Mouse (Mus musculus) brain, adult 2 months (tissue): ENCODE measurements at regions not wholly inside any gene's neighbourhood (a gene's known extent, or its start where the extent isn't known, plus 50 kb on each side); places are given as distances from the start of the nearest gene placed in this dataset.

Source experiments
- DNase-seq: peaks from one replicate; pipeline ENCODE4 v3.0.0; 2011; ENCODE audit warnings: low read depth, low spot score

GRCm38 (mm10) chr2:167821186-167821585, 110.7 kb upstream of the Ptpn1 start:
- no peak for DNase-seq

DNA sequence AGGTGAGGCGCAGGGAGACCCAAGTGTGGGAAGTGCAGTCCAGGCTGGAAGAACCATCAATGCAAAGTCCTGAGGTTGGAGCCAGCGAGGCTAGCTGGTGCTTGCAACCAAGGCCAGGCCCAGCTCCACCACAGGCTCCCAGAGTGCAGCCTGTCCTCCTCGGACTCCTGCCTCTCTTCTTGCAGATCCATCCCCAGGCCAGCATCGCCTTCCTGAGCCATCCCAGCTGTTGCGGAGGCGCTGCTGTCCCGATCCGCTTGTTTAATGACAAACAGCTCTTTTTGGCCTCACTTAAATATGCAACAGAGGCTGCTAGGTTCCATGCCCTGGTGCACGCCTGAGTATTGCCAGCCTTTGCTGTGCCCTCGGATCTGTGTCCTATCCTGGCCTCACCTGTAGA, 113.1 kb upstream of the Ptpn1 start:
- DNase-seq, result no peak

DNA sequence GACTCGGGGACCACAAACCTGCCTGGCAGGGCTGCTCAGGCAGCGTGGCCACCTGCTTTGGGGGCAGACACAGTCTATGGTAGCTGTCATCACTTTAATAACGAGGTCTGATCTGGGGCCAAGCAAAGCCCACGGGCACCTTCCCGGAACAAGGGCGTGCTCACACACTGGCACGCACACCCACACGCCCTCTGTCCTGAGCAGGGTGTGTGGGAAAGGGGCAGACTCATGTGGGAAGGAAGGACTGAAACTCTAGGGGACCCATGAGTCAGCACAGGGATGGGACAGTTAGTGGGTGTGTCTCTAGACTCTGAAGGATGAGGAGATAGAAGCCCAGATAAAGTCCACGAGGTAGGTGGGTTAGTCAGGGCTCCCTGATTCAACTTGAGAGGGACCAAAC, 114.8 kb upstream of the Ptpn1 start:
- DNase-seq, result peak; percentile 33

GRCm38 (mm10) chr2:167815123-167815522, 116.7 kb upstream of the Ptpn1 start:
- no peak for DNase-seq

- no peak for DNase-seq
Measured at GRCm38 (mm10) chr2:167809256-167809655, 119.6 kb upstream of the Tmem189 start.

- DNase-seq, result no peak
Measured at GRCm38 (mm10) chr2:167805629-167806304, 116.1 kb upstream of the Tmem189 start.

DNA sequence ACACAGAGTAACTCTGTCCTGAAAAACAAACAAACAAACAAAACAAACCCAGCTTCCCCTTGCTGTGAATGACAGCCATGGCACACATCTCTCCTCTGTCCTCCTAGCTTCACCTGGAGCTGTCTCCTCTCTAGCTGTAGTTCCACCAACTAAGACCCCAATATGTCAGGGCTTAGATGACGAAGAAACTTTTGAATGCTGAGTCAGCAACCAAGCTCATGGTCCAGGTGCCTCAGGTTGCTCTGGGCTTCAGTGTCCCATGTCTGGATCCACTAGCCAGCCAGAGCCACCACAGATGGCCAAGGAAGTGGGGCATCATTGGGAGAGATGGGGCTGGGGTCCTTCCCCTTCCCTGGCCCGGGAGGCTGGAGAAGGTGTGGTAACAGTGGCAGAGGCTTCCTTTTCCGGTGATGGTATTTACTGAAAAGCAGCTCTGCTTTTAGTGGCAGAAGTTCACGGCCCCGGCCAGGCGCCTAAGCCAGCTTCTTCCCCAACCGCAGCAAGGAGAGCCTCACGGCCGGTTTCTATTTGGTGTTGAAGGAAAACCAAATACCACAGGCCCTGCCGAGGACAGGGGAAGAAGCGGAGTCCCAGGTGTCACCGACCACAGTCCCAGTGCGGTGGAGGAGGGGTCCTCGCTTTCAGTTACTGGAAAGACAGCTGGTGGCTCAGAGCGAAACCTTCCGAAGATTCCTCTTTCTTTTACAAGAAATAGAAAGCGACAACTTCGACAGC, 115.0 kb upstream of the Tmem189 start:
- no peak for DNase-seq

- DNase-seq, result no peak
Measured at GRCm38 (mm10) chr2:167802494-167802893, 112.9 kb upstream of the Tmem189 start.

- DNase-seq, result no peak
Measured at GRCm38 (mm10) chr2:167801389-167801788, 111.8 kb upstream of the Tmem189 start.

- no peak for DNase-seq
Measured at GRCm38 (mm10) chr2:167800648-167801245, 111.1 kb upstream of the Tmem189 start.

GRCm38 (mm10) chr2:167799629-167800387, 110.2 kb upstream of the Tmem189 start:
- peak; percentile 68 for DNase-seq

DNA sequence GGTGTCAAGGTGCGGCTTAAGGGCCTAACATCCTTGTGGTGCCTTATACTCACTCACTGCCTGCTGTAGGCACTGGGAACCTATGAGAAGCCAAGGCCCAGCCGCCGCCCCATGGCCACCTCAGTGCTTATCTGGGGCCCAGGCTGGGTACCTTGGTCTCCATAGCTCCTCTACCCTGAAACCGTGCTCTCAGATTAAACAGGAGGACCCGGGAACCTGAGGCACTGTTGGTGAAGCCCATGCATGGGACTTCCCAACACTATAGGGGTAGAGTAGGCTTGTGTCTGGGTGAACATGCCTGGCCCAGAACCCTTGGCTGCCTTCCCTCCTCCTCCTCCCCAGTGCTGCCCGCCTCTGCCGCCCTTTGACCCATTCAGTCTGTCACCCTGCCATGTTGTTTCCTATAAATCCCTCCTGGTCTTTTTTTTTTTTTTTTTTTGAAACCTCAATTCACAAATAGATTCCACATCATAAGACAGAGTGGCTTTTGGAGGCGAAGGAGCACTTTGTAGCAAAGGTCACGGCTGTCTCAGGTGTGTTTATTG, 109.4 kb upstream of the Tmem189 start:
- DNase-seq, result no peak

DNA sequence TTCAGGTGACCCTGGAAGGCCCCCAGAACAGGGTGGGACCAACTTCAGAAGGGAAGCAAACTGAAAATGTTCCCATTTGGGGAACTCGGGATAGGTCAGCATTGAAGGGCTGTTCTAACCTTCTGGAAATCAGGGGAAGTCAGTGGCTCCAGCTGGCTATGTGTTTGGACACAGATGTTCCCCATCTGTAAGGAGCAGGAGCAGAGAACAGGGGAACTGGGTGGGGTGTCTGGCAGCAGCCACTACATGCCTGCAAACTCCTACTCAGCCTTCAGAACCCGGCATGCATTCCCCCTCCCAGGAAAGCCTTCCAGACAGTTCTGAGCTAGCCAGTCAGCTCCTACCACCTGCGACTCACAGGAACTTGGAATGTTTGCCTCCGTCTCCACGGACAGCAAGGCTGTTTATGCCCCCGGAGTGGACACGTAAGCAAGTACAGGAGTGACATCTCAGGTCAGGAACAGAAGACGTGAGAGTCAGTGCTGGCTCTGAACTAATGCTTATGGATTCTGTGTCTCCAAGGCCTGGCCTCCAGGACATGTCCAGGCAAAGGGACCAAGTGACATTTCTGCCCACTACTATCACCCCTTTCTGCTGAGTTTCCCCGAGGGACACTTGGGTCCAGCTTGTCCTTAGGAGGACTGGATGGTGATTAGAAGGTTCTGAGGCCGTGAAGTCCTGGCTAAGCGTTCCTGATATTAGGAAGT, 108.6 kb upstream of the Tmem189 start:
- no peak for DNase-seq

- no peak for DNase-seq
Measured at GRCm38 (mm10) chr2:167795491-167795890, 105.9 kb upstream of the Tmem189 start.

DNA sequence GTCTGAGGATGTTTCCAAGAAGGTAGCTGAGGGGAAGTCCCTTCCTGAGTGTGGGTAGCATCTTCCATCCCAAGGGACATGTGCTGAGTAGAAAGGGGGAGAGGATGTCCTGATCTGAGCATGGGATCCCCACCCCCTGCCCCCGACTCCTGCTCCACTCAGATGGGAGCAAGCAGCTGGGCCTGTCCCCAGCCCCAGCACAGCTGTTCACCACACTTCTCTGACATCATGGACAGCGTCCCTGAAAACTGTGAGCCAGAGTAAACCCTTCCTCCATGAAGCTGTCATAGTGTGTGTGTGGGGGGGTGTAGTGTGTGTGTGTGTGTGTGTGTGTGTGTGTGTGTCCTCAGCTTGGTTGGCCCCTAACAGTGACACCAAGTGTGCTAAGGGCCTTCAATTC, 104.3 kb upstream of the Tmem189 start:
- no peak for DNase-seq

DNA sequence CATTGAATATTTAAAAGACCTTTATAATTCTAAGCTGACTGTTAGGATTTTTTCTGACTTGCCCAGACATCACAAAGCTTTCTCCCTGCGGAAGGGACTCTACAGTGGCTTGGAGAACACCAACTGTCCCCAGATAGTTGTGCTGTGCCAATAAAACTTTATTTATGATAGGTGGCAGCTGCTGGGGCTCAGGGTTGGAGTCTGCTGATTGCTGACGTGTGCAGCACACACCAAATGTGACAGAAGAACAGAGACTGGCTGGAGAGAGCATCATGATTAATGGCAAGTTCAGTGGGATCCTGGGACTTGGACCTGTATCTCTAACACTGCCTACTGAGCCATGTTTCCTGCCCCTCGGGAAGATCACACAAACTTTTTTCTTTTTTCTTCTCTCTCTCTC, 103.1 kb upstream of the Tmem189 start:
- DNase-seq, result no peak

DNA sequence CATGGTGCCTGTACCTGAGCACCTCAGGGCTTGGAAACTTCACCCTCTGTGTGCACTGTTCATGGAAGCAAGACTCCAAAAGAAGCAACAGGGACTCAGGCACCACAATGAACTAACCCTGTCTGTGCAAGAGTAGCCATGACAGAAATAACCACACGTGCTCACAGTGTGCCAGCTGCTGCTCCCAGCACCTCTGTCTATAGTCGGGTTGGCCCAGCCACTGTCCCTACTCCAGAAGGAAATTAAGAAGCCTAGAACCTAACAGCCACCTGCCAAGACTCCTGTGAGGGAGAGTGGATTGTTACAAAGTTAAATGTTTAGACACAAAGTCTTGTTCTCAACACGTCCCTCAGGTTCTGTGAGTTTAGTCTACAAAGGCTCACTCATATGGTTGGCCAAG, 102.7 kb upstream of the Tmem189 start:
- no peak for DNase-seq

- DNase-seq, result peak; percentile 49
Measured at GRCm38 (mm10) chr2:167789471-167789923, 99.9 kb upstream of the Tmem189 start.

GRCm38 (mm10) chr2:167786951-167787350, 97.3 kb upstream of the Tmem189 start:
- DNase-seq, result no peak

DNA sequence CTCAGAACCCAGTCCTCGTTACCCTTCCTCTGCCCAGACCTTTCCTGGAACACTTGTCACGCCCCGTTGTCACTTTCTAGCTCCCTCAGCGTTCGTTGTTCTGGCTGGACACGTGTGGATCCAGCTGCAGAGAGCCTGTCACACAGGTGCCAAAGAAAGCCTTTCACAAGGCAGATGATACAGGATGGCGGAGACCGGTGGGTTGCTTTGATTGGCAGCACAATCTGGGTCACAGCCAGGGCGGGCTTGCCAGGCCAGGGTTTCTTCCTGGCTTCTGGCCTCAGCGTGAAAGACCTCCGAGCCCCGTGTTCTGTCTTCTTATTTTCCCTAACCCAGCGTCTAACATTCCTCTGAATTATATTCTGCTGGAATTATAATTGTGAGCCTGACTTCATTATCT, 94.7 kb upstream of the Tmem189 start:
- no peak for DNase-seq

DNA sequence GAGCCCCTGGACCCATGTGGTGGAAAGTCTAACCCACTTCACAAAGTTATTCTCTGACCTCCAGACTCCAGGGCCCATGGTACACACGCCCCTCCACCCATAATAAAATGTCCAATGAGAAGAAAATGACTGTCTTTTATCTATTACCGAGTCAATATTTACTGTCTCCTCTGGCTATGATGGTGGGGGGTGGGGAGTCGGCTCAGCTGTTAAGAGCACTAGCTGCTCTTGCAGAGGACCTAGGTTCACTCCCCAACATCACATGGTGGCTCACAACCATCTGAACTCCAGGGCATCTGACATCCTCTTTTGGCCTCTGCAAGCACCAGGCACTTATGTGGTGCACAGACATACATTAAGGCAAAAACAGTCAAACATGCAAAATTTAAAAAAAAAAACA, 93.8 kb upstream of the Tmem189 start:
- DNase-seq, result no peak
